Mouse (Mus musculus) urinary bladder, postnatal 36 days (tissue): ENCODE data around the gene Trim46.
"Not testable (repeated sequence)": the region's sequence is repeated elsewhere in the genome, so short reads cannot be mapped to it uniquely, and the experiment has no call there.

Source experiments
- DNase-seq, 2 experiments: peaks; one replicate each; pipeline ENCODE4 v3.0.0; 2022; ENCODE audit warnings: low spot score in 2 of 2, mixed read lengths in 1 of 2

Gene Trim46

GRCm38 (mm10) chr3:89233562-89234110 lies 12.5 kb downstream of the Trim46 start:
- DNase-seq, result no peak

DNA sequence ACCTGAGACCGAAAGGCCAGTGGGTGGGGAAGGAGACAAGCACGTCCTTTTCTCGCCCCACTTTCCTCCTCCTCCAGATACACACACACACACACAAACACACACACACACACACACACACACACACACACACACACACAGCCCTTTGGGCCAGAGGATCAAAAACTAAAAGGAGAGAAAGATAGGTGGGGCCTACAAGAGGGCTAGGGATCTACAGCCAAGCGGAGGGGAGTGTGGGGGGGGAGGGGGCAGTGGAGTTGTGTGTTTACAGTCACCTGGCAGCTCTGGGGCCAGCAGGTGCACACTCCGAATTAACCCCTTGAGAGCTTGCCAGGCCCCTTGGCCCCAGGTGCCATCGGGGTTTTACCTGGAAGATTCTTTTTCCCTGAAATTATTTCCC lies 13.5 kb downstream of the Trim46 start:
- no peak for DNase-seq

GRCm38 (mm10) chr3:89231772-89232275 lies 14.3 kb downstream of the Trim46 start:
- DNase-seq, result no peak

DNA sequence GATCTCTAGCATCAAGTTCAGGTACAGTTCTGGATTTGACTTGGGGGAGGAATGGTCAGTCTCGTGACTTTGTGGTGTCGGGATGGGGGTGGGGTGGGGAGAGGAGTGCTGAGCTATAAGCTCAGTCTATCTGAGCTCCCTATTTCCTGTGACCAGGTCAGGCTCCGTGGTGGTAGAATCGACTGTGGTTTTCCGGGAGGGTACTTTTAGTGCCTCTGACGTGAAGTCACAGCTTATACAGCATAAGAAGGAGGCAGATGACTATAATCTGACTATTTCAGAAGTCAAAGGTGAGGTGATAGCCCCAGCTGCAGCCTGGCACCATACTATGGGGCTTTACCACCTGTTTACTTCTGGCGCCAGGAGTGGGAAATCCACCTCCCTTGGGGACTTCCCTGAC lies 14.8 kb downstream of the Trim46 start:
- DNase-seq, result no peak

GRCm38 (mm10) chr3:89230561-89230960 lies 15.5 kb downstream of the Trim46 start:
- DNase-seq, result no peak

DNA sequence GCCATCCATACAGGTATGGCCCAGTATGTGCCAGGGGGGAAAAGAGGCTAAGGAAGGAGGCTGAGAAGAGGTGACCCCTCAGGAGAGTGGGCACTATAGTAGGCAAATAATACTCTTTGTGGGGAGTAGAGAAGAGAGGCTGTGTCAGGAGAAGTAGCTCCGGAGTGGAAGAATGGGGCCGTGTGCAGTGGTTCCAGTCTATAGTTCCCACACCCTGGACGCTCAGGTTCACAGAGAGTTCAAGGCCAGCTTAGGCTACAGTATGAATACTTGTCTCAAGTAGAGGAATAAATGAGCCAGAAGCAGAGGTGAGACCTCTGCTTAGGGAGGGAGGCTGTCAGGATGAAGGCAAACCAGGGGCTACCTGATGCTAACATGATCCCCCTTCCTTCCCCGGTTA lies 16.8 kb downstream of the Trim46 start:
- DNase-seq, result no peak

DNA sequence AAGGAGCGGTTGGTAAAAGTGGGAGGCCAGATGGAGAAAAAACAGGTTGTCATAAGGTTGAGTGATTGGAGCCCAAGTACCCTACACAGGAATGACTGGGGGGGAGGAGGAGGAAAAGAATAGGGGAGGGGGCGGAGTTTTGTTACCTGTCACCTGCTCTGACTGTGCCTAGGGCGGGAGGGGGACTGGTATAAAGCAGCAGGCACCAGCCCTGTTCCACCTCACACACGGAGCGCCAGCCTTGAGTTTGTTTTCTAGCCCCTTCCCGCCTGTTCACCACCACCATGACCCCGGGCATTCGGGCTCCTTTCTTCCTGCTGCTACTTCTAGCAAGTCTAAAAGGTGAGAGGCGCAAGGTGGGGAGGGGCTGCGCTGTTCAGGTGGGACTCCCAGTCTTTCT lies 17.3 kb downstream of the Trim46 start, which contains the start of gene Muc1:
Gene Muc1, plus strand, starts transcription at position 222 of the 400 bp plus-strand sequence.
- no peak for DNase-seq

DNA sequence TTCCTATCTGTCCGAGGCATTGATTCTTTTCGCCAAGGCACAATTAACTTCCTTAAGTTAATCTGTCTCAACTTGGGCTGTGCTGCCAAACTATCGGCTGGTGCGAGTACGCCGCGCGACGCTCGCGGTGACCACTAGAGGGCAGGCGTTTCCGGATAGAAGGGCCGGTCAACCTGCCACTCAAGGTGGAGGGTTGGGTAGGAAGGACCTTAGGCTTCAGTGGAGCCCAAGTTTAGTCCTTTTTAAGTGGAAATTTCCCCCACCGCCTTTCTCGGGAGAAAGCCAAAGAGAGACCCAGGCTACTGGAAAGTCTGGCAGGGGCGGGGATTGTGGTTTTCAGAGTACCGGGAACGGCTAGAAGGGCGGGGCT lies 17.9 kb downstream of the Trim46 start:
- peak; percentile 83 to 88 for DNase-seq

- peak; percentile 71 to 80 for DNase-seq
These were observed 18.6 kb downstream of the Trim46 start for GRCm38 (mm10) chr3:89227307-89228179.

DNA sequence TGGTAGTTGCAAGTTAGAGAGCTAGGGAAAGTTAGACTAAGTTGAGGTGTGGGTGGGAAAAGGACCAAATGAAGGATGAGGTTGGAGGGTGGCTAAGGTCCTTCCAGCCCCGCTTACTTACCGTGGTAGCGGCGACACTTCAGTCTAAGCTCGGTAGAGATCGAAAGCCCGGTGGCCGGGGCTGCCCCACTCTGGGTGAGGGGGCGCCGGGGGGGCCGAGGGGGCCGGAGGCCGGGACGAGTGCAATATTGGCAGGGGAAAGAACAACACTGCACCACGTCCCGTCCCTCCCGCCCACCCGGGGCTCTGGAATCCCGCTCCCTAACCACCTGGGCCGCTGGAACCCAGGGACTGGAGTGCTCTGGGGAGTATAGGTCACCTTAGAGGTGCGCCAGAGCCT lies 19.2 kb downstream of the Trim46 start, which contains the start of gene Mtx1:
Gene Mtx1, minus strand, starts transcription at position 189 of the 400 bp plus-strand sequence.
- no peak for DNase-seq

DNA sequence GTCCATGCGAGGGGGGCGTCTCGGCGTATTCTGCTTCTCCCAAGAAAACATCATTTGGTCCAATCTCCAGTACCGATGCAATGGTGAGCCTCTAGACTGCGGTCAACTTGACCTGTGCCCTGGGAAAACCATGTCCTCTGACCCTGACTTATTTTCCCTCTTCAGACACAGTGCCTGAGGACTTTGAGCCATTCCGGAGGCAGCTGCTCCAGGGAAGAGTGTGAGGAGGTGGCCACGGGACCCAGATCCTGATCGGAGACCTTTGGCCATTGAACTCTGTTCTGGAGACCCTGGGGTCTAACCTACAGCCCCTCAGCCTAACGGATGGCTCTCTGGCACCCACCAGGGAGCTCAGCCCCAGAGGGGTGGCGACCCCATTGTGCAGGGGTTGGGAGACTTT lies 19.7 kb downstream of the Trim46 start:
- DNase-seq, result no peak

- DNase-seq, result no peak
These were observed 20.2 kb downstream of the Trim46 start for GRCm38 (mm10) chr3:89225918-89226317.

- no peak for DNase-seq
These were observed 20.7 kb downstream of the Trim46 start for GRCm38 (mm10) chr3:89225321-89225815.

DNA sequence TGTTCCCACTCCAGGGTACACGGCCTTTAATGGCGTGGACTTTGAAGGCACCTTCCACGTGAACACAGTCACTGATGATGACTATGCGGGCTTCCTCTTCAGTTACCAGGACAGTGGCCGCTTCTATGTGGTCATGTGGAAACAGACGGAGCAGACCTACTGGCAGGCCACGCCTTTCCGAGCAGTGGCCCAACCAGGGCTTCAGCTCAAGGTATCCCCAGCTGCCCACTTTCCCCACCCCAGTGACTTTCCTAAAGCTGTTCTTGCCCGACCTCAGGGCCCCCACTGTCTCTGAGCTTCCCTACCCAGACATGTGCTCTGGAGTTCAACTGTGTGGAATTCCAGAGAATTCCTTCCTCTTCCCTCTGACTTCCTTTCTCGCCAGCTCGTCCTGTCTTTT lies 21.3 kb downstream of the Trim46 start:
- no peak for DNase-seq

DNA sequence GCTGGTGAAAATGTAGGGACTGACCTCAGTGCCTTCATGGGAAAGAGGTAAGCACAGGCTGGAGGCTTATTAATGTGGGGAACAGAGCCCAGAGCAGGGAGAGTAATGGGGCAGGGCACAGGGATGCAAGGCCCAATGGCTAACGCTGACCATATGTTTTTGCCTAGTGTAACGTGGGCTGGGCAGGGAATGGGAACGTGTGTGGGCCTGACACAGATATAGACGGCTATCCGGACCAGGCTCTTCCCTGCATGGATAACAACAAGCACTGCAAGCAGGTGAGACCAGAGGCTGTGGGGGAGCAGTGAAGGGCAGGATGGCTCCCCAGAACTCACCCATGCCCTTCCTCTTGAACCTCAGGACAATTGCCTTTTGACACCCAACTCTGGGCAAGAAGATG lies 24.9 kb downstream of the Trim46 start:
- no peak for DNase-seq

DNA sequence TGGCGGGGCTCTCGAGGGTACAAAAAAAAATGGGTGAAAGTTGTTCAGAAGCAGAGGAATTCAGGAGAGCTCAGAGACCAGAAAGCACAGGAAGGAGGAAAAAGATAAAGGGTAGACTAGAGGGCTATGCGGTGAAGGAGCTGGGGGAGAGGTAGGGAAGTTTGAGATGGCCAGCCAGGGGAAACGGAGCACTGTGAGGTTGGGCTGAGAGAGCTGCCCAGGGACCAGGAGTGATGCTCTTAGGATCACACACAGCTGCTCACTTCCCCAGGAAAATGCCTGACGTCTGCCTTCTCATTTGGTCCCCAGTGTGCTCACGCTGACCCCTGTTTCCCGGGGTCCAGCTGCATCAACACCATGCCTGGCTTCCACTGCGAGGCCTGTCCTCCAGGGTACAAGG lies 26.6 kb downstream of the Trim46 start:
- DNase-seq, result no peak

GRCm38 (mm10) chr3:89218271-89218670 lies 27.8 kb downstream of the Trim46 start:
- no peak for DNase-seq

DNA sequence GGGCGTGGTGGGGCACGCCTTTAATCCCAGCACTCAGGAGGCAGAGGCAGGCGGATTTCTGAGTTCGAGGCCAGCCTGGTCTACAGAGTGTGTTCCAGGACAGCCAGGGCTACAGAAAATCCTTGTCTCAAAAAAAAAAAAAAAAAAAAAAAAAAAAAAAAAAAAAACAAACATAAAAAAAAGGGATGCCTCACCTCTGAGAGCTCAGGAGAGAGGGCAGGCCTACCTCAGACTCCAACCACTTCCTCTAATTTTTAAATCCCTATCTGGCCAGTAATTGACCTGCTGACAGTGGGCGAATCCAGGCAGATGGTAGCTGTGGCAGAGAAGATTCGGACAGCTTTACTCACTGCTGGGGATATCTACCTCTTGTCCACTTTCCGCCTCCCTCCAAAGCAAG lies 29.7 kb downstream of the Trim46 start:
- not testable (repeated sequence) for DNase-seq

DNA sequence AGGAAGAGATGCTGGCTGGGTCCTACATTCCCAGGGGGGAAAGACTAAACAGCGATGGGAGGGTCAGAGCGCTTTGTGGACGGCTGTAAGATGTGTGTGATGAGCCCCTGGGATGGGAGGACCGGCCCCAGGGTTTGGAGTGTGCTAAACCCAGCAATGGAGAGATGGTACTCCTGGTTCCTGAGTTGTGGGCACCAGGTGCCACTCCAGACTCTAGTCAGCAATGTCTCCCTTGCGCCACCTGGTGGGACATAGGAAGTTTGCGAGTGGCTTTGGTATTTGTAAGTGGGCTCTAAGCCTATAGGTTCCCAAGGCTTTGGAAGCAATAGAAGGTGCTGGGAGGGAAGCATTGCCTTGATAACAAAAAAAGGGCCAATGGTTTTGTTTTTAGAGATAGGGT lies 30.3 kb downstream of the Trim46 start:
- peak; percentile 77 to 81 for DNase-seq

DNA sequence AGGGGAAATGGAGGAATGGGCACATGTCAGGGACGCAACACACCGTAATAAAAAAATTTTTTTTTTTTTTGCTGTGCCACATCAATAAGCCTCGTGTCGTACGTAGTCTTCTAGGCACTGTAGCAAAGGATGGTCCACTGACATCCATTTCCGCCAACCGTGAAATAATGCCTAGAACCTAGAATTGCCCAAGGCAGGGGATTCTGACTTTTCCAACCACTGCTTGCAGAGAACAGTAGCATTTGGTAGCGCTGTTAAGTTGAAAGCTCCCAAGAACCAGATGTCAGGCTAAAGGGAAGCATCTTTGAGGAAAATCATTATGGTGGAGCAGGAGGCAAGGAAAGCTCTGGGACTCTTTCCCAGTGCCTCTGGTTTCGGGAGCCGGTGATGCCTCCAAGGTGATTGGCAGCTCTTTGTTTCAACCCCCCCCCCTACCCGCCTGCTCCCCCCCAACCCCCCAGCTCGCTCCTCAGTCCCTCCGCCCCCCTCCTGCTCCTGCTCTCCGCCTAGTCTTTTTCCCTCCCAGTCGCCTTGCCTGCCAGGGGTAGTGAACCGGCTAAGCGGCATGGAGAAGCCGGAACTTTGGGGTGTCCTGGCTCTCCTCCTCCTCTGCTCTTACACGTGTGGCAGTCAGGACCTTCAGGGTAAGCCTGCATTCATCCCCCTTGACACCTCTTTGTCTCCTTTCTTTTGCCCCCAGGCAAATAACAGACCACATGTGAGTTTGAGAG lies 31.3 kb downstream of the Trim46 start, which contains the start of gene Thbs3:
Gene Thbs3, plus strand, starts transcription at position 500 of the 731 bp plus-strand sequence.
- DNase-seq, result no peak

DNA sequence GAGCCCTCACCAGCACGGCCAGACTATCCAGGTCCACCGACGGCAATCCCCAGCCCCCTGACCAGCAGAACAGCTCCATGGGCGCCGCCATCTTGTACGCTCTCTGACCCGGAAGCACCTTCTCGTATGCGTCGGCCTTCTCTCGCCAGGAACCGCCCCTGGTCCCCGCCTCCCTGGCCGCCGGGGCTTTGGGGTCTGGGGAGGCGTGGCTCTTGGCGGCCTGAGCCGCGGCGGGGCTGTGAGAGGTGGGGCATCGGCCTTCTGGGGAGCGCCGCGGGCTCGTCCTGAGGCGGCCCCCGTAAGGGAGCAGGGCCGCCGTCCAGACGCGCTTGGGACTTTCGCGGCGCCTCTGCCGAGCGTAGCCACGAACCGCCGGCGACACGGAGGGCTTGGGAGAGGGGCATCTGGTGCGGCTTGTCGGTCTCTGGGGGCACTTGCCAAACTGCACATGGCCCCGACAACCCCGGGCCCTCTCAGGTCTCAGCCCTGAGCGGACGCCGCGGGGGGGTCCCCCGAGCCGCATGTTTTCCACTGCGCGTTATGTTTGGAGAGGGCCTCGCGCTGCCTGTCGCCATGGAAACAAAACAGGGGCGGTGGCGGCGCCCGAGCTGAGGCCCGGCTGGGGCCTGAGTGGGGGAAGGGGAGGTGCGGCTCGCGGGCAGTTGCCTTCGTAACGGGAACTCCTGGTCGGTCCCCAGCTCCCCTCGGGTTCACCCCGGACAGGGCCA lies 32.1 kb downstream of the Trim46 start:
- peak; percentile 86 to 93 for DNase-seq
